Comparison of ENCODE assay signal across 20 mouse cellular contexts in the genomic region with DNA sequence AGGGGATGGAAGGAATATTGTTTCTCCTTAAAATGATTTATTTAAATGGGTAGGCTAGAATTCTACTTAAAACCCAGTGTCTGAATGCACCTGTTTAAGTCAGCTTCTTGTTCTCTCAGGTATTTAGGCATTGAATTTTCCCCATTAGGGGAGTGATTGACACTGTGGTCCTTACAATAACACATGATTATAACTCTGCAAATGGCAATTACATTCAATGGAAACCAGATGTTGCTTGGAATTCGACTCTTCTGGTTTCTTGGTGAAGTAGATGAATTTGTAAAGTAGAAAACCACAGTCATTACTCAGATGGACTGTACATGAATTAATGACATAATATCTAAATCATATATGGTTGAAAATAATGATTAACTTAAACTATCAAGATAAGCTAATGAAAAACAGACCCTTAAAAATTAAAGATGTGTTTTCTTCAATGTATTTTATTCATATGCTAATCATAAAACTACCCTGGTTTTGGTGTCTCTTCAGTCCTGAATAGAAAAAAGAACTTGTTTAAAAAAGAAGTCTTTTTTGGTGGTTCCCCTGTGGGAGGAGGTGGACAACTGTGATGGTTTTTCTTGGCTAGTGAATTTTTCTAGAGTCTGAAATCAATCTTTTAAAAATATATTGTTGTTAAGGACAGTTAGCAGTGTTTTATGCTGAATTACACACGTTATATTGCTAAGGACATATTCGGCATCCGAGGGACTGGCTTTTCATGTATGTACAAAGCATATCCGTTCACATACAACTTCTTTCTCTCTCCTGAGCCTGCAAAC.
DNase-seq lines count a peak whose midpoint lies in the region; ATAC-seq and TF ChIP-seq lines count a peak whose summit lies in the region.
"Had no signal": no experiment of that assay in that cellular context is flagged by ENCODE, and none has a peak within 500 bp of the region (broad histone marks: within the 10 kb centered on the region; RNA-seq: fewer than 3 reads in every experiment).

No protein-coding gene starts in this region.

- H3K36me3 ChIP-seq in embryonic facial prominence, embryonic 13.5 days, result no peaks in the 10 kb centered on the region
- H3K36me3 ChIP-seq in limb, embryonic 11.5 days (ENCODE audit: control insufficient read depth, insufficient read depth, low read length), result no peaks in the 10 kb centered on the region
- no peaks in the 10 kb centered on the region for H3K36me3 ChIP-seq in forebrain, postnatal 0 days (ENCODE audit: insufficient read depth)
- H3K36me3 ChIP-seq: G1E; intestine, embryonic 15.5 days; liver, embryonic 13.5 days had no signal

- H3K27ac ChIP-seq in embryonic facial prominence, embryonic 13.5 days, result peak overlapping the region; percentile 72; the same call in 1 of the 2 replicates
- H3K27ac ChIP-seq in limb, embryonic 11.5 days (replicated peaks; ENCODE audit: low read depth, low read length), result peak overlapping the region; percentile 81
- H3K27ac ChIP-seq in forebrain, postnatal 0 days (ENCODE audit: low read depth, low read length), result no peak overlapping the region
- H3K27ac ChIP-seq: forebrain, embryonic 13.5 days; hindbrain, embryonic 14.5 days; intestine, embryonic 15.5 days; liver, embryonic 13.5 days; stomach, postnatal 0 days had no signal

- TF ChIP-seq CTCF in forebrain, postnatal 0 days (IDR thresholded peaks at IDR 0.05; ENCODE audit: low read depth), result no peak

- peak overlapping the region; percentile 39; the same call in 1 of the 2 replicates for H3K4me2 ChIP-seq in embryonic facial prominence, embryonic 13.5 days
- H3K4me2 ChIP-seq in limb, embryonic 11.5 days (ENCODE audit: low read depth, severe bottlenecking), result no peak overlapping the region
- H3K4me2 ChIP-seq in forebrain, postnatal 0 days (ENCODE audit: low read depth), result no peak overlapping the region
- H3K4me2 ChIP-seq: forebrain, embryonic 13.5 days; hindbrain, embryonic 14.5 days; intestine, embryonic 15.5 days; liver, embryonic 13.5 days; lung, embryonic 14.5 days had no signal

- WGBS in embryonic facial prominence, embryonic 13.5 days, result 37% methylated on average over 5 of the region's 5 CpGs
- 55% methylated on average over 5 of the region's 5 CpGs for WGBS in limb, embryonic 11.5 days
- 77% methylated on average over 5 of the region's 5 CpGs for WGBS in forebrain, postnatal 0 days

- peaks cover 34% of the 10 kb centered on the region for H3K4me1 ChIP-seq in embryonic facial prominence, embryonic 13.5 days
- peaks cover 29% of the 10 kb centered on the region for H3K4me1 ChIP-seq in limb, embryonic 11.5 days (ENCODE audit: control insufficient read depth, insufficient read depth, low read length)
- H3K4me1 ChIP-seq in forebrain, postnatal 0 days (ENCODE audit: insufficient read depth), result no peaks in the 10 kb centered on the region
- H3K4me1 ChIP-seq: forebrain, embryonic 13.5 days; liver, embryonic 13.5 days had no signal

- no peak overlapping the region for H3K9ac ChIP-seq in embryonic facial prominence, embryonic 13.5 days
- H3K9ac ChIP-seq in limb, embryonic 11.5 days (ENCODE audit: low read length), result no peak overlapping the region
- no peak overlapping the region for H3K9ac ChIP-seq in forebrain, postnatal 0 days
- H3K9ac ChIP-seq: forebrain, embryonic 13.5 days; hindbrain, embryonic 14.5 days; intestine, embryonic 15.5 days; liver, embryonic 13.5 days; lung, embryonic 14.5 days had no signal

- intact Hi-C loops in gastrocnemius, postnatal 14 days (cut with DNase I; ENCODE audit: low total_unique reads), result no loop called here

- H3K9me3 ChIP-seq in embryonic facial prominence, embryonic 13.5 days, result no peaks in the 10 kb centered on the region
- H3K9me3 ChIP-seq in limb, embryonic 11.5 days (ENCODE audit: control insufficient read depth, low read length), result no peaks in the 10 kb centered on the region
- H3K9me3 ChIP-seq in forebrain, postnatal 0 days (ENCODE audit: low read length), result no peaks in the 10 kb centered on the region
- H3K9me3 ChIP-seq: forebrain, embryonic 13.5 days; G1E; intestine, embryonic 15.5 days; liver, embryonic 13.5 days had no signal

- DNase-seq in embryo, embryonic 10 days (ENCODE audit: low spot score), result peak; percentile 30
- DNase-seq in embryo, embryonic 9.5 days (ENCODE audit: extremely low spot score), result no peak
- no peak for DNase-seq in limb, embryonic 11.5 days (ENCODE audit: low spot score)
- DNase-seq in left cerebral cortex, adult 11 months (ENCODE audit: low spot score), result no peak
- DNase-seq in gastrocnemius, postnatal 14 days, result no peak
- DNase-seq in heart, adult 9 months (ENCODE audit: low spot score in 2 of 2), result no peak
- DNase-seq in forebrain, postnatal 0 days, result no peak
- DNase-seq: adrenal gland, postnatal 36 days; cerebellum, adult 18-20 months; cerebellum, postnatal 25 days; layer of hippocampus, postnatal 36 days; liver, embryonic 13.5 days; lung, postnatal 36 days had no signal

- H3K27me3 ChIP-seq in embryonic facial prominence, embryonic 13.5 days, result peaks cover 8% of the 10 kb centered on the region
- H3K27me3 ChIP-seq in limb, embryonic 11.5 days (ENCODE audit: control insufficient read depth, insufficient read depth, low read length), result no peaks in the 10 kb centered on the region
- no peaks in the 10 kb centered on the region for H3K27me3 ChIP-seq in forebrain, postnatal 0 days (ENCODE audit: insufficient read depth, low read length)
- H3K27me3 ChIP-seq: forebrain, embryonic 13.5 days; intestine, embryonic 15.5 days; liver, embryonic 13.5 days had no signal

- no peak for ATAC-seq in embryonic facial prominence, embryonic 13.5 days (ENCODE audit: insufficient number of reproducible peaks, insufficient read depth, low FRiP score, low TSS enrichment, low read depth)
- ATAC-seq in limb, embryonic 11.5 days (ENCODE audit: insufficient number of reproducible peaks, low FRiP score, low TSS enrichment, low read depth), result peak; percentile 49; the same call in 1 of the 2 replicates
- no peak for ATAC-seq in forebrain, postnatal 0 days
- ATAC-seq: intestine, embryonic 15.5 days had no signal

- no peak overlapping the region for H3K4me3 ChIP-seq in embryonic facial prominence, embryonic 13.5 days
- H3K4me3 ChIP-seq in limb, embryonic 11.5 days (ENCODE audit: low read depth, low read length), result no peak overlapping the region
- H3K4me3 ChIP-seq in forebrain, postnatal 0 days (ENCODE audit: low read depth, low read length), result no peak overlapping the region
- H3K4me3 ChIP-seq: forebrain, embryonic 13.5 days; intestine, embryonic 15.5 days; liver, embryonic 13.5 days had no signal
